Mouse (Mus musculus) adrenal gland, postnatal 14 days (tissue): Measurements from ENCODE around the gene Eps15l1. TPM values are rescaled to one million over a fixed set of nuclear protein-coding genes. Genes with fewer than 3 reads are reported as not detected.

Experiments
- DNase-seq: peaks from one replicate; pipeline ENCODE4 v3.0.0; 2021; ENCODE audit warnings: mixed read lengths
- long read RNA-seq, 2 experiments: library from polyadenylated mRNA; stranded (forward); transcript quantifications; one replicate each; pipeline ENCODE4 v2.0.0; 2021
- total RNA-seq: library from RNA; stranded (reverse); gene quantifications from 2 replicates; pipeline ENCODE4 v1.2.3, GENCODE M21; 2021

Gene Eps15l1
- 49.9 and 53.9 TPM in 2 replicates for total RNA-seq
- long read RNA-seq, experiment 1, transcript Eps15l1-201 (24 exons, 3,129 nt): minor isoform, 9 of 43 reads
- long read RNA-seq, experiment 1, transcript Eps15l1-205 (16 exons, 3,376 nt): major isoform, 11 of 43 reads
- long read RNA-seq, experiment 1, partial matches to known transcripts: 2 of 43 reads
- long read RNA-seq, experiment 1, other reads (novel, unspliced or antisense): 21 of 43 reads
- long read RNA-seq, experiment 2, transcript Eps15l1-201 (24 exons, 3,129 nt): minor isoform, 7 of 44 reads
- long read RNA-seq, experiment 2, transcript Eps15l1-205 (16 exons, 3,376 nt): major isoform, 18 of 44 reads
- long read RNA-seq, experiment 2, partial matches to known transcripts: 4 of 44 reads
- long read RNA-seq, experiment 2, other reads (novel, unspliced or antisense): 15 of 44 reads

- peak; percentile 99 for DNase-seq
These were observed at the start of gene Eps15l1 for GRCm38 (mm10) chr8:72421362-72422335. Gene Eps15l1 (minus strand): TSS chr8:72421460.

DNA sequence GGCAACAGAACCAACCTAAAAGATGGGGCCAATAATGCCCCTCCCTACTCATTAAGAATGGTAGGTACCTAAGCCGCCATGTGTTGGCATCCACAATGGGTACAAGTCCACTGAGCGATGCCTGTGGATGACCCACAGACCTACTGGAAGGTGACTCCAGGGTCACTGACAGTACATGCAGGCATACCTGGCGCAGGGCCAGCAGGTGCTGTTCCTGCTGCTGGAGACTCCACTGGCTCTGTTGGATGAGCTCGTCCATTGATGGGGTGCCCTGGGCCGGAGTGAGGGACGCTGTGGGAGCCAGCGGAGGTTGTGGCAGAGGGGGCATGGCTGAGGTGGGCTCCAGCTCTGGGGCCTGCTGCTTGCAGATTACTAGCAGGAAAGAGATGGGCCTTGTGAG lies 49.4 kb upstream of the Eps15l1 start:
- peak; percentile 26 for DNase-seq

GRCm38 (mm10) chr8:72469984-72470383 lies 48.7 kb upstream of the Eps15l1 start:
- no peak for DNase-seq

- DNase-seq: no peak
These were observed 48.0 kb upstream of the Eps15l1 start for GRCm38 (mm10) chr8:72469243-72469642.

DNA sequence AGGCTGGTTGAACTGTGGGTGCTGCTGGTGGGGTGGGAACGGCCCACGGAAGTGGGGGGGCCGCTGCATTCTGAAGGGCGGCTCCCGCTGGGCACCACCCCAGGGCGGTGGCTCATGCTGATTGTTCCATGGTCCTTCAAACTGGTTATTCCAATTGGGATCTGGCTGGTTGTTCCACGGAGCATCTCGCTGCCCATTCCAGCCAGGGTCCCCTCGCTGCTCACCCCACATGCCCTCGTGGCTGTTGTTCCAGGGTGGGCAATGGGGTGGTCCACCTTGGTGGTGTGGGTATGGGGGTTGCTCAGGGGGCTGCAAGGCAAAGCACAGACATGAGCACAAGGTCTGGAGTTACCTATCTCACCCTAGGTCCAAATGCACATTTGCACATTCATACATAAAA lies 43.0 kb upstream of the Eps15l1 start:
- no peak for DNase-seq

DNA sequence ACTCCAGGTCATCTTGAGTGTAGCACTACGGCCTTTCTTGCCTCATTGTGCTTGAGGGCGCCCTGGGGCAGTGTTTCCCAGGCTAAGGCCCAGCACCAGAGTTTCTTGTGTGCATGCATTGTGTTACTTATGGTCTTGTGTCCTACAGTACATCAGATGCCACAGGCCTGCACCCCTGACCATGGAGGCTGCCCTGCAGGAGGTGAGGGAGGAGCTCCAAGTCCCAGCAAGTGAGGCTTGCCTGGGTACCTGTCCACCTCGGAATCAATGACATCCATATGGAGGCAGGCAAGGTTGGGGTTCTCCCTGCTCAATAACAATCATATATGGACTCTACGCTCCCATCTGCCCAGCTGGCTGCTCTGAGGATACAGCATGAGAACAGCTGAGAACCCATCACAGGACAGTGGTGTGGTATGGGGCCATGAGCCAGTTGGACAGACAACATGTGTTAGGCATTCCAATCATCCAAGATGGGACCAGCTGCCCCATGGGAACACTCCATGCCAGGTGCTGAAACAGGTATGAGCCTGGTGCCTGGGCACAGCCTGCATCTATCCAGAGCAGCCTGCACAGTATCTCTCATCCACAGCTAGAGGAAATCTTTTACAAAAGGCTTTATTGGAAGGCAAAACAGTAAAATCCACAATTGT lies 38.7 kb upstream of the Eps15l1 start:
- DNase-seq: no peak

- DNase-seq: no peak
These were observed 37.2 kb upstream of the Eps15l1 start for GRCm38 (mm10) chr8:72458457-72458856.

DNA sequence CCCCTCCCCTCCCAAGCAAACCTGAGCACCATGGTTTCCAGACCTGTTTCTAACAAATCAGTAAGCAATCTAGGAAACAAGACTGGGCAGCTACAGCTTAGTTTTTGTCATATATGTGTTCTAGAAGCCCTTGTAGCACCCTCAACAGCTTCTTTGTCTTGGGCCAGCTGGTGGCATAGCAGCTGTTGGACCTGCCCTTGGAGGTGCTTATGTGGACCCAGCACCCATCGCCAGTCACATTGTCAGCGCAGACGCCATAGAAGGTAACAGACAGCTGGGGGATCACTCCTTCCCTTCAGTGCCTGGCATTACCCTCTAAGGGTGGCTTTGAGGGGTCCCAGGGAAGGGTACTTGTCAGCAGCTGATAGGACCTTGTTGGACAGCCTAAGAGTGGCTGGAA lies 36.5 kb upstream of the Eps15l1 start:
- DNase-seq: no peak

GRCm38 (mm10) chr8:72455317-72455716 lies 34.1 kb upstream of the Eps15l1 start:
- DNase-seq: peak; percentile 27

DNA sequence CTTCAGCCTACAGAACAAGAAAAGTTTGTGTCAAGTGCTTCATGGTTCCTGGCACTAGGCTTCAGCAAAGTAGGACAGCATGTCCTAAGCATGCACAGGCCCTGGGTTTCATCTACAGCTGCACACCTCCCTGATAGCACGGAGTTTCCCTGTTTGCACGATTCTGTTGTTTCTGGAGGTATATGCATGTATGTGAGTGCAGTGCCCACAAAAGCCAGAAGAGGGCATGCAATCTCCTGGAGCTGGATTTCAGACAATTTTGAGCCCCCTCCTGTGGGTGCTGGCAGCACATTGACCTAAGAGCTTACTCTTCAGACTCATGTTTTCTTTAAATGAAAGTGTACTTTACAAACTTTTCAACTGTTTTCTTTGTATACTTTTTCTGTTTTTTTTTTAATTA lies 32.6 kb upstream of the Eps15l1 start:
- no peak for DNase-seq

GRCm38 (mm10) chr8:72451516-72451915 lies 30.3 kb upstream of the Eps15l1 start:
- DNase-seq: no peak

DNA sequence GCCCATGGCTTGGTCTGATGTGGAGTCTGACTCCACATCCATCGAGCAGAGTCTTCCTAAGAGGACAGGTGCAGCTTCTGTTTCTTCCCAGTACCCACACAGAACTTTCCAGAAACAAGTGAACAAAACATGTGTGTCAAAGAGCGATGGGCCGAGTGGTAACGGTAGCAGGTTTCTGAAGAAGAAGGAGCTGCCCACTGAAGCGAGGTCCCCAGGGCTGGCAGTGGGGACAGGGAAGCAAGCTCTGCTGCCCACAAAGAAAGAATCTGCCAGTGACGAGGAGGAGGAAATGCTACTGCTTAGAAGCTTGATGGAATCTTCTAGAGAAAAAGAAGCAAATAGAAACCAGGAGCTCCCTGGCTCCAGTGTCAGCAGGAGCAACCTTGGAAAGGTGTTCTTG lies 23.8 kb upstream of the Eps15l1 start:
- no peak for DNase-seq

- no peak for DNase-seq
These were observed 22.7 kb upstream of the Eps15l1 start for GRCm38 (mm10) chr8:72443994-72444350.

DNA sequence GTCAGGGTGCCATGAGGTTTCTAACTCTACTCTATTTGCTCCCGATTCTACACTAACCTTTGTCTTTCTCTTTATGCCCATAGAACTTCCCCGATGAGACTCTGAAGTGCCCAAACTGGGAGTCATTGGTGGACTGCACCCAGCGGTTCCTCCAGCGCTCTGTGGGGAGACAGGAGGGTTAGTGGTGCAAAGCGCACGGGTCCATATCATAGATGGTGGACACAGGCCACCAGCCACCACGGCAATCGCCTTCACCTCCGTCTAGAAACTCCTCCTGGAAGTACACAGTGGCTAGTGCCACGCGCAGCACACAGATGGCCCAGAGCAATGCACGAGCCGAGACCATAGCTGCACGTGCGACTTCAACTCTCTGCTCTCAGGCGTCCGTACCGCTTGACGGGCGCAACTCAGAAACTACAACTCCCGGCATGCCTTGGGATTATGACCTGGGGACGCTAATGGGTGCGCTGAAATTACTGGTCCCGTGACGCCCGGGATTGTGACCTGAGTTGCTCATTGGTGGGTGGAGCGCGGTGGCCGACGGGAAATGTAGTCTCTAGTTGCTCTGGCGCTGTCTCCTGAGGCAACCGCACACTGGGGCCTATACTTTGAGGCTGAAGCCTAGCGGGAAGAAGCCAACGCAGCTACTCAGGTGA lies 22.2 kb upstream of the Eps15l1 start, which contains the start of the genes Calr3 and 1700030K09Rik:
TSS of gene Calr3 (minus strand) at position 533 of the 656 bp plus-strand sequence.
TSS of gene 1700030K09Rik (plus strand) at position 543 of the 656 bp plus-strand sequence.
- peak; percentile 99 for DNase-seq

DNA sequence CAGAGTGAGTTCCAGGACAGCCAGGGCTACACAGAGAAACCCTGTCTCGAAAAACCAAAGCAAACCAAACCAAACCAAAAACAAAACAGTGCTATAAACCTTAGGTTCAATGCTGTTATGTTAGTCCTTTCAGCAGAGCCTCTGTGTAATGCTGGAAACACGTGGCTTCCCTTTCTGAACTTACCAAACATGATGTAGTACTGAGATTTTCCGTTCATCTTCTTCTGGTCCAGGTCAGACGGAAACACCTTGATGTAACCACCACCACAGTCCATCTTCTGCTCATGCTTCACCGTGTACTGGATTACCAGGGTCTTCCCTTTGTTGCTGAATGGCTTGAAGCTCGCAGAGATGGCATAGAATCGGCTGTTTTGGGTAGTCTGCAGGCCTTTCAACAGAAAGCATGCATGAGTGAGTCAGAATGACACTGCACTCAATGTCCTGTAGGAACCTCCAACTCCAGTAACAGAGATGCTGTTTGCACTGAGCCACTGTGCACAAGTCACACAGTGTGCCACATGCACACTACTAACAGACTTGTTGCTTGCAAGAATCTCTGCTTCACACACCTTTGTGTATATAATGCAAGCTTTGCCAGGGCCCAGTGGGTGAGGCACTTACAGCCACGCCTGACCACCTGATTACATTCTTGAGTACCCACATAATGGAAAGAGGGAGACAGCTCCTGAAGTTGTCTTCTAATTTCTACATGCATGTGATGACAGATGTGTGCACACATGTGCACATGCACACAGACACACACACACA lies 17.2 kb upstream of the Eps15l1 start:
- no peak for DNase-seq

- DNase-seq: peak; percentile 92
These were observed 13.7 kb upstream of the Eps15l1 start for GRCm38 (mm10) chr8:72434952-72435351.

DNA sequence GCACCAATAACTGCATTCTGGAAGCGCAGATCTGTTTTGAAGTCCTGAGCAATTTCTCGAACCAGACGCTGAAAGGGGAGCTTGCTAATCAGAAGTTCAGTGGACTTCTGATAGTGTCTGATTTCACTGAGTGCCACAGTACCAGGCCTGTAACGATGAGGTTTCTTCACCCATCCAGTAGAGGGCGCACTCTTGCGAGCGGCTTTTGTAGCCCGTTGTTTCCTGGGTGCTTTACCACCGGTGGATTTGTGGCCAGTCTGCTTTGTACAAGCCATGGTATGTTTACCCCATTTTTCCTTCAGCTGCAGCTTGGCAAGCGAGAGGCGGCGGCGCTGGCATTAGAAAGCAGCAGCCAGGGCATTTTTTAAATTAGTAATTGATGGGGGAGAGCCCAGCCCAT lies 8.4 kb upstream of the Eps15l1 start:
- DNase-seq: peak; percentile 59

DNA sequence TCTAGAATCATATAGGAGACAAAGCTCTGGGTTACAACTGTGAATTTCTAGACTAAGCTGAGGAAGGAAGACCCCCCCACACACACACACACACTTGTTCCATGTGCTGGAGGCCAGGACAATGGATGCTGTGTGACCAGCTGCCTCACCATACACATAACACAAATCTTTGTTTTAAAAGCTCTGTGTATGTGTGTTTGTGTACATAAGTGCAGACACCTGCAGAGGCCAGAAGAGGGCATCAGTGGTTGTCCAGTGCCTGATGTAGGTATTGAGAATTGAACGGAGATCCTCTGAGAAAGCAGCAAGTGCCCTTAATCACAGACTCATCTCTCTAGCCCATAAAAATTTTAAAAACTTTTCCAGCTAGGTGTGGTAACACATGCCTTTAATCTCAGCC lies 1.7 kb upstream of the Eps15l1 start:
- DNase-seq: no peak

- DNase-seq: peak; percentile 64
These were observed 494 bp downstream of the Eps15l1 start for GRCm38 (mm10) chr8:72420571-72421361.

GRCm38 (mm10) chr8:72418073-72418472 lies 3.2 kb downstream of the Eps15l1 start:
- DNase-seq: no peak
